Mouse (Mus musculus): Measurements from ENCODE around the gene Nfkbia.

- no peak for TF ChIP-seq CTCF (IDR thresholded peaks at IDR 0.05; ENCODE audit: control insufficient read depth, insufficient read depth, insufficient read length)
- TF ChIP-seq USF1 (IDR thresholded peaks at IDR 0.05; ENCODE audit: low read depth), result no peak
- no peak for TF ChIP-seq CEBPB (IDR thresholded peaks at IDR 0.05; ENCODE audit: low read depth)
- TF ChIP-seq MAX (IDR thresholded peaks at IDR 0.05), result no peak
- no peak for TF ChIP-seq MYOD1 (IDR thresholded peaks at IDR 0.05; ENCODE audit: control insufficient read depth, insufficient read length, low read depth)
- no peak for TF ChIP-seq FOSL1 (IDR thresholded peaks at IDR 0.05; ENCODE audit: insufficient read depth, low read length, poor library complexity, severe bottlenecking)
- TF ChIP-seq MYOG (IDR thresholded peaks at IDR 0.05; ENCODE audit: control insufficient read depth, extremely low read depth, insufficient read length), result no peak
Measured at GRCm38 (mm10) chr12:55482732-55483131, 9.7 kb downstream of the Nfkbia start.

Data from C2C12 (cell line).